Mouse (Mus musculus) skeletal muscle tissue, adult 2 months (tissue): ENCODE measurements around the gene Mxd3.
A peak's percentile ranks its signal among the peaks of the same experiment; 100 is the strongest.

ENCODE experiments used
- DNase-seq: peaks from one replicate; pipeline ENCODE4 v3.0.0-alpha.2; 2012; ENCODE audit warnings: low read depth, low spot score

Mxd3 gene

DNA sequence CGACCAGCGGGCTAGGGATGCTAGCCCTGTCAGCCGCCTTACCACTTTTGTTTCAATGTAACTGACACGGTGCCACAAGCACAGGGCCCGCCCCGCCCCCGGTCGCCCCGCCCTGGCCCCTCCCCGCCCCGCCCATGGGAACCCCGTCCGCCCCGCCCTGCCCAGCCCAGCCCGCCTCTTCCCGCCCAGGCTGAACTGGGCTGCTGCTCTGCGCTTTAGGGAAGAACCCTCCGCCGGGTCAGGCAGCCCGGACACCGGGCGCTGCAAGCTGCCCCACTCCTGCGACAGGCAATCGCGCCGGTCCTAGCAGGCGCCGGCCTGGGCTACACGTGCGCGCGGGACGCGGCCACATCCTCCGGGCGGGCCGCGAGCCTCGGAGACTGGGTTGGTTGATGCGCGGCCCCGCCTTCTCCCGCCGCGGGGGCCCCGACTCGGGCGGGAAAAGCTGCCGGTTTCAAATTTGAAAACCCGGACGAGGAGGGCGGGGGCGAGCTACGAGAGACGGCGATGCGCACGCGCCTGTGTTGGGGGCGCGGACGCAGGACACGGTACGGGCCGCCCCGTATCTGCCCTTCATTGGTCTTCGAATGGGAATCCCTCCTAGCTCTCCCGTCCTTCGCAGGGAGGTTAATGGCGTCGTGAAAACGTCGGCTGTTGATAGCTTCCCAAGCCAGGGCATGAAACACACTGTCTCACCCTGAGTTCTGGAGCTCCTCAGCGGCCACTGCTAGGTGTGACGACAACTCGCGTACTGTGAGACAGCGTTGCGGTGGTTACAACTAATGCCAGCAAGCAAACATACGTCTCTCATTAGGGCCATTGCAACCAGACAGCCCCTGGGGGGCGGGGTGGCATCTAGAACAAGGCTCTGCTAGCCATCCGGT lies at the start of gene Mxd3:
Gene Mxd3, minus strand, starts transcription at position 141 of the 884 bp plus-strand sequence.
- DNase-seq: peak; percentile 36

DNA sequence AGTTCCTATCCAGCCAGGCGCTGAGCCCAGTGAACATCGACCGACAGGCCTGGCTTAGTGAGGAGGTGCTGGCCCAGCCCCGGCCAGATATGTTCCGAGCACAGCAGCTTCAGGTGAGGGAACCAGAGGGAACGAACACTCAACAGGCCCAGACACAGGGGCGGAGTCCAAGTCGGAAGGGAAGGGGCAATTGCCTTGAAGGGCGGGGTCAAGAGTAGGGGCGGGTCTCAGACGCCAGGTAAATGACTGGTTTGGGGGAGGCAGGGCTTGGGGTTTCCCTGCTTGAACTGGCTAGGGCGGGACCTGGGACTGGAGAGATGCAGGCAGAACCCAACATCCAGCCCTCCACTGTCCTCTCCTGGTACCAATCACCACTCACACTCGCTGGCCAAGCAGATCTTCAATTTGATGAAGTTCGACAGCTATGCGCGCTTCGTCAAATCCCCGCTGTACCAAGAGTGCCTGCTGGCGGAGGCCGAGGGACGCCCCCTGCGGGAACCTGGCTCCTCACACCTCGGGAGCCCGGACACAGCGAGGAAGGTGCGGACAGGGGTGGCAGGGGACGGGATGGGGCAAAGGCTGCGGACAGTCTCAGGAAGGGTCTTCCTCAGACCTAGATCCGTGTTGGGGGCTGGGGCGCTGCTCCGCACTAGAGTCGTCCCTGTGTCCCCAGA lies 49.4 kb upstream of the Mxd3 start:
- no peak for DNase-seq

GRCm38 (mm10) chr13:55375877-55376276 lies 46.3 kb upstream of the Mxd3 start:
- no peak for DNase-seq

GRCm38 (mm10) chr13:55374206-55374924 lies 44.7 kb upstream of the Mxd3 start:
- no peak for DNase-seq

DNA sequence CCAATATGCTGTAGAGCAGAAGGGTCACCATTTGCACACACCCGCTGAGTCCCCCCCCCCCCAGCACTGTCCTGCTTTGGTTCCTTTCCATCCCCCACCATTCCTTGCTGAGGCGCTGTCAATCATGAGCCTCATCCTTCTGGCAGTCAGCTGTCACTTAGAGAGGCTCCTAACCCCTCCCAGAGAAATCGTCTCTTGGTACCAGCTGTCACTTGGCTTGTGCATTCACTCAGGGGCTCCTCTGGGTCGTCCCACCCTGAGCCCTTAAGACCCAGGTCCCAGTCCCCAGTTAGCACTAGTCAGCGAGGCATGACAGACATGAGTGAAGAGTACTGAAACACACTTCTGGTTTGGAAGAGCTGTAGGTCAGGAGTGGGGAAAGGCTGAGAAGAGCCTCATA lies 42.1 kb upstream of the Mxd3 start:
- DNase-seq: no peak

GRCm38 (mm10) chr13:55371007-55371681 lies 41.5 kb upstream of the Mxd3 start:
- DNase-seq: peak; percentile 40

DNA sequence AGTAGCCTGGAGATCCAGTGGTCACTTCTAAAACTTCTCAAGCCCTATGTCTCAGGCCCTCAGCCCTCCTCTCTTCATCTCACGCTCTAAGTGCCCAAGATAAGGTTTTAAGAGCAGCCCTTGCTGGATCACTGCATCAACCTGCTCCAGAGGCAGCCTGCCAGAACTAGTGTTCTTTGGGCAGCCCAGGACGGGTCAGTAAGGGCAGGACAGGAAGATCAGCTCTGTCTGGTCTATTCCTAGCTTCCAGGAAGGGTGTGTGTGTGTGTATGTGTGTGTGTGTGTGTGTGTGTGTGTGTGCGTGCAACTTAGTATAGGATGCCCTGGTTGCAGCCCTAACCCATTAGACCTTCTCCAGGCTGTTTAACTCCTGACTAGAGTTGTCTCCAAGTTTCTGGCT lies 40.6 kb upstream of the Mxd3 start:
- no peak for DNase-seq

GRCm38 (mm10) chr13:55369531-55370114 lies 40.0 kb upstream of the Mxd3 start, which contains the start of gene Rgs14:
Gene Rgs14 (plus strand): TSS chr13:55369732.
- peak; percentile 51 for DNase-seq

GRCm38 (mm10) chr13:55368401-55368800 lies 38.8 kb upstream of the Mxd3 start:
- DNase-seq: no peak

DNA sequence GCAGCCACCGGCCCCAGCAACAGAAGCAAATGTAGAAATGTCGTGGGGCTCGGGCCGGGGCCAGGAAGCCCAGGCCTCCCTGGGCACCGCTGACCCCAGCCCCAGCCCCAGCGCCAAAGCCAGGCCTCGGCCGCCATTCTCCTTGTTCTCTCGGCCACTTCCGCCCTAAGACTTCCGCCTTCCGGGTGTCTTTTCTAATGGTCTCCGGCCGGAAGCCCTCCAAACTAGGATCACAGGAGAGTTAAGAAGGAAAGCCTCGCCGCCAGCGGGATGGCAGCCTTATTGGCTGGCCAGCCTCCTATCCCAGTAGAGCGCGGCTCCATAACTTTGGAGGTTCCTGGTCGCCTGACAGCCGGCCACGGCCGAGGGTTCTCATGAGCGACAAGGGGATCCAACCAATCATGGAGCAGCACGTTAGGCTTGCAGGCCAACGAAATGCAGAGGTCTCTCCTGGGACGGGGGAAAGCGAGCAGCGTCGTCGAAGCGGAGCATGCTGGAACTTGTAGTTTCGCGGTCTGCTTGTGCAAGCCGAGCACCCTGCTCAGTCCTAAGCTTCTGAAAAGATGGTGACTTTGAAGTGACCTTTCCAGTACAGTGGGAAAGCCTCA lies 32.9 kb upstream of the Mxd3 start, which contains the start of gene Lman2:
Gene Lman2, minus strand, starts transcription at position 331 of the 608 bp plus-strand sequence.
- DNase-seq: peak; percentile 98

DNA sequence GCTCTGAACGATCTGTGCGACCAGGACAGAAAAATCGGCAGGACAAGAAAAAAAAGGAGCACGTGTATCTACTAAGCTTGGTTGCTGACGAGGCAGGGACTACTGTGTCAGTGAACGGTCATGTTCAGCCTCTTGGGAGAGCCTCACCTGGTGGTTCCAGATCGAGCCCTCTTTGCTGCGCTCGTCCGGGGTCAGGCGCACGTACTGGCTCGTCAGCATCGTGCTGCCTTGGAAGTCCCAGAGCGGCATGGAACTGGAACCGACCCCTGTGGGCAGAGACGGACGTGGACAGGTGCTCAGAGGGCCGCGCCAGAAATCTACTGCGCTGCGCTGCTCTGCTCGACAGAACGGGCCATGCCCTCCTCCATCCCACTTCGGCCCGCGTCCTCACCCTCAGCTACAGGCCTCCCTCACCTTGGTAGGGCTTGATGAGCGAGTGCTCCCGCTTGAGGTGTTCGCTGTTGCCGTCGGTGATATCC lies 32.4 kb upstream of the Mxd3 start:
- DNase-seq: peak; percentile 35

- no peak for DNase-seq
Observed at GRCm38 (mm10) chr13:55361145-55361544, 31.5 kb upstream of the Mxd3 start.

- no peak for DNase-seq
Observed at GRCm38 (mm10) chr13:55346745-55347144, 17.1 kb upstream of the Mxd3 start.

- no peak for DNase-seq
Observed at GRCm38 (mm10) chr13:55344286-55344685, 14.7 kb upstream of the Mxd3 start.

DNA sequence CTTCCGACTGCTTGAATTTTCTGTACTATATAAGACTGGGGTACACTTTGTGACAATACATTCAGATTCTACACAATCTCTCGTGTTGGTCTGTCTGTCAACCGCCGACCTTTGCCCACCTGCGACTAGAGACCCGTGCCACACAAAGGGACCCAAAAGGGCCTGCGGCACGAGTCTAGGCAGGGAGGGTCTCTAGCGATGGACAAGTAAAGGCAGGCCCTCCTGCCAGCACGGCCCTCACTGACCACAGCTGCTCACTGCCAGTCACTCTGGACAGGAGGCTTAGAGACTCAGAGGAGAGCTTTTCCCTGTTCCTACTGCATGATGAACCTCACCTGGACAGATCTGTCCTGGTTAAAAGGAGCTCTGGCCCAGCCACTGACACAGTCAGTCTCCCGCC lies 12.8 kb upstream of the Mxd3 start:
- no peak for DNase-seq

- DNase-seq: no peak
Observed at GRCm38 (mm10) chr13:55339259-55339658, 9.6 kb upstream of the Mxd3 start.

DNA sequence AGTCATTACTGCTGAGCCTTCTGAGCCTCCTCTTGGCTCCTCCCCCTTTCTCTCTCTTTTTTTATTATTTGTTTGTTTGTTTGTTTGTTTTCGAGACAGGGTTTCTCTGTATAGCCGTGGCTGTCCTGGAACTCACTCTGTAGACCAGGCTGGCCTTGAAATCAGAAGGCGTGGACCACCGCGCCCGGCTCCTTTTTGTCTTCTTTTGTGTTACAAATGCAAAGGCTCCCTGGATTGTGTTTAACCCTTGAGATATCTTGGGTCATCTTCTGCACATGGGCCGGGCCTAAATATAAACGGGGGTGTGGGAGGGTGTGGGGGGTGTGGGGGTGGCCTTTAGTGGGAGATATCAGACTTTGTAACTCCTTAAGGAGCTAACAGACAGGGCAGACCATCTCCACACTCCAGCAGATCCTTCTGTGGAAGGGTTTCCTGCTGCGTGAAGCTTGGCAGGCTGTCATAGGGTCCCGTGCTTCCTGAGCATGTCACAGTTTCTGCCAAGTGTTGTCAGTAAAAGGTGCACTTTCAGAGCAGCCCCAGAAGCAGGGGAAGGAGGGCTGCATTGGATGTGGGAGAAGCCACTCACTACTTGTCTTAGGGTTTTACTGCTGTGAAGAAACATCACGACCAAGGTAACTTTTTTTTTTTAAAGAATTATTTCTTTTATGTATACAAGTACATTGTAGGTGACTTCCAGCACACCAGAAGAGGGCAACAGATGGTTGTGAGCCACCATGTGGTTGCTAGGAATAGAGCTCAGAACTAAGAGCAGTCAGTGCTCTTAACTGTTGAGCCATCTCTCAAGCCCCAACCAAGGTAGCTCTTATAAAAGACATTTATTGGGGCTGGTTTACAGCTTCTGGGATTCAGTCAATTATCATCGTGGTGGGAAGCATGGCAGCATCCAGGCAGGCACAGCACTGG lies 8.8 kb upstream of the Mxd3 start:
- DNase-seq: no peak

GRCm38 (mm10) chr13:55337341-55337975 lies 7.8 kb upstream of the Mxd3 start:
- no peak for DNase-seq

GRCm38 (mm10) chr13:55335701-55336100 lies 6.1 kb upstream of the Mxd3 start:
- DNase-seq: no peak
